Mouse (Mus musculus): ENCODE results near the gene Gon7. TPM values are rescaled to one million over a fixed set of nuclear protein-coding genes. Genes with fewer than 3 reads are reported as not detected.
A peak's percentile ranks its signal among the peaks of the same experiment; 100 is the strongest.

The Gon7 gene
- polyA plus RNA-seq (2016; fragmentation: Nextera tagmentation; extraction: Ambion mirVana): 39.9 and 46.3 TPM in 2 replicates

DNA sequence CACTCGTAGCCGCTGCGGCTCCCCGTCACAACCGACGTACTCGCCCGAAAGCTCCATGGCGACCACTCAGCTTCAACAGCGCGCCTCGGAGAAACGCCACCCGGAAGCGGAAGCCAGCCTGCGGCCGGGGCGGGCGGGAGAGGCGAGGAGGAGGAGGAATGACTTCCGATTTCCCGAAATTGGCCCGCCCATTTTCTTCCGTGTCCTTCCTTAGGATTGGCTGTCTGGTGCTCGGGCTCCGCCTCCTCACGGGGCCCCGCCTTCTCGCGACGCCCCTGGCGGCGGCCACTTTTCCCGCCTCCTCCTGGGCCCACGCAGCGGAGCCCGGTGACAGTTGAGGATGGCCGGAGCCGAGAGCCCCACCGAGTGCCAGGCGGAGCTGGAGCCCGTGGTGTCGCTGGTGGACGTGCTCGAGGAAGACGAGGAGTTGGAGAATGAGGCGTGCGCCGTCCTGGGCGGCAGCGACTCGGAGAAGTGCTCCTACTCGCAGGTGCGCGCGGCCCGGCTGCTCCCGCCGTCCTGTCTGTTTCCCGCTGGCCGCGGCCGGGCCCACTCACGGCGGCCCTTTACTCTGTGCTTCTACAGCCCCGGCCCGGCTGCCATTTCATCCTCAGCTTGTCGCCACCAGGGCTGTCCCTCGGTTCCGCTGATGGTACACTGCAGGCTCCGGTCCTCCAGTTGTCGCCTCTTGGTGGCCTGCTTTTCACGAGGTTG is at the start of gene Gon7, which contains the start of the genes Gm28051 and Ubr7:
Gene Gon7, minus strand, starts transcription at position 115 of the 714 bp plus-strand sequence.
Gene Gm28051, minus strand, starts transcription at position 77 of the 714 bp plus-strand sequence.
Gene Ubr7, plus strand, starts transcription at position 279 of the 714 bp plus-strand sequence.
- Histone ChIP-seq H3K9me3 (no peaks in the 10 kb centered on the region), H3K27me3 (no peaks in the 10 kb centered on the region), H3K36me3 (peaks cover 22% of the 10 kb centered on the region), H3K9ac (replicated peaks) (peak within 1 kb of the TSS; percentile 77), H3K4me1 (replicated peaks) (peaks cover 20% of the 10 kb centered on the region), H3K27ac (peak within 1 kb of the TSS; percentile 91), H3K4me2 (peak within 1 kb of the TSS; percentile 86), H3K4me3 (replicated peaks) (peak within 1 kb of the TSS; percentile 79)
- peak; percentile 93 for ATAC-seq (ENCODE audit: insufficient number of reproducible peaks, insufficient read depth, low FRiP score, low TSS enrichment, low read depth)
- under 1% methylated on average over 73 of the region's 73 CpGs for WGBS

DNA sequence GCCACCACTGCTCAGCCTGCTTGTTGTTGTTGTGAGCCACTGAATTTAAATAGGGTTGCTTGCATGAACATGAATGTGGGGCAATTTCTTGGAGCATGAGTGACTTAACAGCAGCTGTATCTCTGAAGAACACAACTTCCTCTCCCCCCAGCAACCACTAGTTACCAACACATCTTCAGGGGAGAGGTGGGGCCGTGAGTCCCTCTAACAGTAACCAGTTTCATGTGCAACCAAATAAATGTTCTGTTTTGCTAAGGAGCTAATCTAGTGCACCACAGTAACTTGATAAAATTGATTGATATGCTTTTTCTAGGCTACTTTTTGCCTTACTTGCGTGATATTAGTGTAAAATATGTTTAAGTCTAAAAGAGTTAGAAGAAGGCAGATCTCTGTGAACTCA is 41.9 kb upstream of the Gon7 start:
- ATAC-seq (ENCODE audit: insufficient number of reproducible peaks, insufficient read depth, low FRiP score, low TSS enrichment, low read depth): no peak
- peaks cover 26% of the 10 kb centered on the region for H3K36me3 ChIP-seq
- no peak overlapping the region for H3K9ac ChIP-seq (replicated peaks)
- H3K27me3 ChIP-seq: no peaks in the 10 kb centered on the region
- H3K27ac ChIP-seq: no peak overlapping the region
- WGBS: 98% methylated on average over 2 of the region's 2 CpGs
- H3K4me2 ChIP-seq: no peak overlapping the region
- no peak overlapping the region for H3K4me3 ChIP-seq (replicated peaks)
- no peaks in the 10 kb centered on the region for H3K9me3 ChIP-seq
- H3K4me1 ChIP-seq (replicated peaks): no peaks in the 10 kb centered on the region

DNA sequence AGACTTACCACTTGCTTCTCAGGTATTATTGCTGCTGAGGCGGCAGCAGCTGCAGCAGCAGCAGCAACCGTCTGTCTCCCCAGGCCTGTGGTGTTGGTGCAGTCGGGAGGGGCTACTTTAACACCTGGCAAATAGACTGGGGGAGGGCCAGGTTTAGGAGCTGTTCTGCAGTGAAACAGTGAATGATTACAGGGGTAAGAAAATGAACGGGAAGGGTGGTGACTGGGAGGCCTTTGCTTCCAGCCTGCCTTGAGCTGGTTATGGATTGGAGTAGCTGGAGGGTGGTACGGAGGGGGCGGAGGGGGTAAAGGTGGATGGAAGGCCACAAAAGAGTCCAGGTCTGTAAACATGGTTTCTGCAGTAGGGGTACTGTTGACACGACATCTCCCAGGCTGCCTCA is 30.3 kb upstream of the Gon7 start:
- no peak overlapping the region for H3K4me2 ChIP-seq
- no peaks in the 10 kb centered on the region for H3K27me3 ChIP-seq
- H3K36me3 ChIP-seq: peaks cover 92% of the 10 kb centered on the region
- WGBS: 80% methylated on average over 7 of the region's 7 CpGs
- H3K9me3 ChIP-seq: no peaks in the 10 kb centered on the region
- H3K4me3 ChIP-seq (replicated peaks): no peak overlapping the region
- H3K9ac ChIP-seq (replicated peaks): no peak overlapping the region
- no peak overlapping the region for H3K27ac ChIP-seq
- no peak for ATAC-seq (ENCODE audit: insufficient number of reproducible peaks, insufficient read depth, low FRiP score, low TSS enrichment, low read depth)
- H3K4me1 ChIP-seq (replicated peaks): no peaks in the 10 kb centered on the region

DNA sequence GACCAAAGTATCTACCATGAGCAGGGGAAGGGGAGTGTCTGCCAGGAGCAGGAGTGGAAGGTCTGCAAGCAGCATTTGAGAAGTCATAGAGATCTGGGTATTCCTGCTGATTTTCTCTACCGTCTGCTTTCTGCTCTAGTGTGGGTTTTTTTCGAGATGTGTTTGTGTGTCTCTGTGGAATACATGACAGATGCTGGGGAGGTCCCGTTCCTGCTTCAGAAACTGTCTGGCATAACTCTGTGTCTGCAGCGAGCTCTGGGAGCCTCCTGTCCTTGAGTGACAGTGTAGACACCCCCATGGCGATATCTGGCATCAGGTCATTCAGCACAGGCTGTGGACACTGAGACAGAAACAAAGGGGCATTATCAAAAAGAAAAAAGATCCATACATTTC is 28.0 kb upstream of the Gon7 start:
- no peak overlapping the region for H3K4me2 ChIP-seq
- H3K9ac ChIP-seq (replicated peaks): no peak overlapping the region
- peaks cover 86% of the 10 kb centered on the region for H3K36me3 ChIP-seq
- no peaks in the 10 kb centered on the region for H3K27me3 ChIP-seq
- H3K9me3 ChIP-seq: no peaks in the 10 kb centered on the region
- ATAC-seq (ENCODE audit: insufficient number of reproducible peaks, insufficient read depth, low FRiP score, low TSS enrichment, low read depth): no peak
- no peak overlapping the region for H3K27ac ChIP-seq
- WGBS: 89% methylated on average over 5 of the region's 5 CpGs
- no peak overlapping the region for H3K4me3 ChIP-seq (replicated peaks)
- no peaks in the 10 kb centered on the region for H3K4me1 ChIP-seq (replicated peaks)

DNA sequence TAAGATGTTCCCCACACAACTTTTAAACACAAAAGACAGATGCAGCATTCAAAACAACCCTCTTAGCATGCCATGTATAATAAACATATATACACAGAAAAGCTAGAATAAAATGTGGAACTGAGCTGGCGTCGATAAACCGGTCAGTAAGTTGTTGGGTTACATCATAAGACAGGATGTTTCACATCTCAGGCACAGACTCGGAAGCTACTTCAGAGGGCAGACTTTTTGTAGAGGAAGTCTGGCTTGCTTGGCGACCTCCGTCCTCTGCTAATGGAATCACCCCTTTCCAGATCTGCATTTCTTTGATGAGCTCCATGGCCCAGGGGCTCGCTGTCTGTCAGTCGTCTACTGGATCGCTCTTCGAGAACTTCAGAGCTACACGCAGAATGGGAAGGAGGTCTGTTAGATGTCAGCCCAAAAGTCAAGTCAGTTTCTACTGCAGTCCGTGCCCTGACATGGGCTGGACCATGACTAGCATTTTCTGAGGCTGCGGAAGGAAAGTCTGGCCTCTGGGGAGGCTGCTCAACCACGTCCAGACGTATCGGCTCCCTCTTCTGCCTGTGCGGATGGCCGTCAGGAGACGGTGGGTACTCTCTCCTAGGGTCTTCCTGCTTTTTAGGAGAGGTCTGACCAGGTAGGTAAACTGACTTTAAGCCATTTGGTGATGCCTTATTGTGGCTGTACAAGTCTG is 27.4 kb upstream of the Gon7 start:
- Histone ChIP-seq H3K9ac (replicated peaks) (no peak overlapping the region), H3K27ac (no peak overlapping the region), H3K4me2 (no peak overlapping the region), H3K4me1 (replicated peaks) (no peaks in the 10 kb centered on the region), H3K9me3 (no peaks in the 10 kb centered on the region), H3K4me3 (replicated peaks) (no peak overlapping the region), H3K36me3 (peaks cover 80% of the 10 kb centered on the region), H3K27me3 (no peaks in the 10 kb centered on the region)
- WGBS: 86% methylated on average over 19 of the region's 19 CpGs
- no peak for ATAC-seq (ENCODE audit: insufficient number of reproducible peaks, insufficient read depth, low FRiP score, low TSS enrichment, low read depth)

DNA sequence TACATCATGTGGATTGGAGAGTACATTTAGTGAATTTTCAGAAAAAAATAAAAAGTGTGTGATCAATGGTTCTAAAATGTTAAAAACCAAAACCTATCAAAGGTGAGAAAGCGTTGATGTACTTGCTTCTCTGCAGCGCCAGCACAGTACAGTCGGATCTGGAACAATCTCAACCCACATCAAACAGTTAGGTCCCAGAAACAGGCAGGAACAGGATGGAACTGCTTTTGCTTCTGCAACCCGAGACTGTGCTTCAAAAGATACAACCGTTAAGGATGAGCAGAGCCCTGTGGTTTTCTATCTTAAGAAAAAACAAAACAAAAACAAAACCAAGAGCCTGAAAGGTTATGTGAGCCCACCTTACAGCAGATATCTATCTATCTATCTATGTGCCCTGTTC is 25.2 kb upstream of the Gon7 start:
- H3K4me3 ChIP-seq (replicated peaks): no peak overlapping the region
- no peaks in the 10 kb centered on the region for H3K4me1 ChIP-seq (replicated peaks)
- H3K9me3 ChIP-seq: no peaks in the 10 kb centered on the region
- 89% methylated on average over 5 of the region's 5 CpGs for WGBS
- no peak overlapping the region for H3K4me2 ChIP-seq
- no peak overlapping the region for H3K27ac ChIP-seq
- H3K27me3 ChIP-seq: no peaks in the 10 kb centered on the region
- H3K36me3 ChIP-seq: peaks cover 64% of the 10 kb centered on the region
- H3K9ac ChIP-seq (replicated peaks): no peak overlapping the region
- ATAC-seq (ENCODE audit: insufficient number of reproducible peaks, insufficient read depth, low FRiP score, low TSS enrichment, low read depth): no peak

DNA sequence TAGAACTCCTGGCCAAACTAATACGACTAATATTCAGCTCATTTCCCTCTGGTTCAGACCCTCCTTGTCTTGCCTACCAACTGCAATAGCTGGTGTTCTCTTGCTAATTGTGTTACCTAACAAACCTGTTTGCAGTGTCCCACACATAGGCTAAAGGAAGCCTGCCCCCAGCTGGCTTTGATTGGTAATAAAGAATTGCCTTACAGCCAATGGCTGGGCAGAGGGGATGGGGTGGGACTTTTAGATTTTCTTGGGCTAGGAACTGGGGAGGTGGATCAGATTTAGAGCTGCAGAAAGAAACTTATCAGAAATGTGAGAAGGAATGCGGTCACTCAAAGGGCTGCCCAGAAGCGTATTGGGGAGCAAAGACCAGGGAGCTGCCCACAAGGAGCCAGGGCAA is 21.8 kb upstream of the Gon7 start:
- H3K27me3 ChIP-seq: no peaks in the 10 kb centered on the region
- H3K4me2 ChIP-seq: no peak overlapping the region
- no peak for ATAC-seq (ENCODE audit: insufficient number of reproducible peaks, insufficient read depth, low FRiP score, low TSS enrichment, low read depth)
- H3K4me1 ChIP-seq (replicated peaks): no peaks in the 10 kb centered on the region
- peaks cover 66% of the 10 kb centered on the region for H3K36me3 ChIP-seq
- no peak overlapping the region for H3K4me3 ChIP-seq (replicated peaks)
- no peaks in the 10 kb centered on the region for H3K9me3 ChIP-seq
- H3K9ac ChIP-seq (replicated peaks): no peak overlapping the region
- 43% methylated on average over 3 of the region's 3 CpGs for WGBS
- no peak overlapping the region for H3K27ac ChIP-seq

DNA sequence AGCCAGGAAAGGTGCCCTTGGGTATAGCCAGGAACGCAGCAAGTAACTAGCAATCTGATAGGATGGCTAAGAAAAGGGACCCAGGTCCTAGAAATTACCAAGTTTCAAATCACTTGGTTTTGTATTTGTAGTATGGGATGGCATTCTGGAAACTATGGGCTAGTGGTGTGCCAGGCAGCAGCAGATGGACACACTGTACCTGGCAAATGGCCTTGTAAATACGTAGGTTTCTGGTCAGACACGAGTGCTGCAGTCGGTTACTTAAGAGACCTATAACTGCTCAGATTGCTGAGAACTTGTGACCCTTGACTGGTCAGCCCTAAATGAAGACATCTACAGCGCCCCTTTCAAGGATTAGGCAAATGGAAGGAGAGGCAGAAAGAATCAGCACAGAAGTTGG is 20.5 kb upstream of the Gon7 start:
- ATAC-seq (ENCODE audit: insufficient number of reproducible peaks, insufficient read depth, low FRiP score, low TSS enrichment, low read depth): no peak
- H3K36me3 ChIP-seq: peaks cover 65% of the 10 kb centered on the region

DNA sequence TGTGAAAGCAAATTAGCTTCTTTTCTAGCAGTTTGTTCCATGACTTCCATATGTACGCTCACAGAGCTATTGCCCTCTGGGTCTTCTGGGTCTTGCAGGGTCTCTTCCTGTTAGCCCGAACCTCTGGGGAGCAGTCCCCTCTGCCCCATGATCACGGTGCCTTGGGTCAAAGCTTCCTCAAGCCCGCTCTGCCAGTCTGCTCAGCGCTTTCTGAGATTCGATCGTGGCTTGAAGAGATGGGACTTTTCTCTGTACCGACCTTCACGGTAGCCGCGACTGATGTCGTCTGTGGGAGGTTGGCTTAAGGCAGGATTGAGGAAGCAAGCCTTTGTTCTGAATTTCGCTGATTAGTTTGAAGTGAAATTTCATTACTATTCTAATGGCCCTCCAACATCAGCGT is 18.4 kb upstream of the Gon7 start:
- H3K4me1 ChIP-seq (replicated peaks): no peaks in the 10 kb centered on the region
- H3K4me3 ChIP-seq (replicated peaks): no peak overlapping the region
- H3K27ac ChIP-seq: no peak overlapping the region
- H3K27me3 ChIP-seq: no peaks in the 10 kb centered on the region
- ATAC-seq (ENCODE audit: insufficient number of reproducible peaks, insufficient read depth, low FRiP score, low TSS enrichment, low read depth): no peak
- peaks cover 70% of the 10 kb centered on the region for H3K36me3 ChIP-seq
- WGBS: 94% methylated on average over 14 of the region's 14 CpGs
- 0 out of 2 replicates have a peak, but pooled peaks cover 6% of the 10 kb centered on the region for H3K9me3 ChIP-seq
- H3K9ac ChIP-seq (replicated peaks): no peak overlapping the region
- H3K4me2 ChIP-seq: no peak overlapping the region

More for the DNA sequence above, 20.5 kb upstream of the Gon7 start:
- H3K27ac ChIP-seq: no peak overlapping the region
- H3K9me3 ChIP-seq: no peaks in the 10 kb centered on the region
- no peaks in the 10 kb centered on the region for H3K27me3 ChIP-seq
- no peak overlapping the region for H3K4me3 ChIP-seq (replicated peaks)
- 87% methylated on average over 5 of the region's 5 CpGs for WGBS
- H3K4me1 ChIP-seq (replicated peaks): no peaks in the 10 kb centered on the region
- no peak overlapping the region for H3K4me2 ChIP-seq
- H3K9ac ChIP-seq (replicated peaks): no peak overlapping the region

DNA sequence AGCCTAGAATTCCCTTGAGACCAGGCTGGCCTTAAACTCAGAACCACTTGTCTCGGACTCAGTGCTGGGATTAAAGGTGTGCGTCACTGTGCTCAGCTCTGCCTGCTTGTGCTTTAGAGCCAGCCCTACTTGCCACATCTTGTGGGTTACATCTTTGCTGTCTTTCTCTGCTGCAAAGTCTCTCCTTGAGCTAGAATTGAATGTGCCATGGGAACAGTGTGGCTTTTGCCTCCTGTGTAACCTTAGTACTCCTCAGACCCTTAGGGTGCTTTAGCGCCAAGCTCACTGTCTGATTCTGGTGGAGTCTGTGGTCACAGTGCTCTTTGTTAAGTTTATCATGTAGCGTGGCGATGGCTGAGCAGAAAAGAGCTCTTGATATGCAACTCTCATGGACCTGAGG is 15.1 kb upstream of the Gon7 start:
- no peak overlapping the region for H3K27ac ChIP-seq
- no peaks in the 10 kb centered on the region for H3K27me3 ChIP-seq
- H3K9me3 ChIP-seq: 0 out of 2 replicates have a peak, but pooled peaks cover 6% of the 10 kb centered on the region
- peaks cover 95% of the 10 kb centered on the region for H3K36me3 ChIP-seq
- 95% methylated on average over 5 of the region's 5 CpGs for WGBS
- no peak for ATAC-seq (ENCODE audit: insufficient number of reproducible peaks, insufficient read depth, low FRiP score, low TSS enrichment, low read depth)
- H3K4me2 ChIP-seq: no peak overlapping the region
- H3K4me3 ChIP-seq (replicated peaks): no peak overlapping the region
- no peaks in the 10 kb centered on the region for H3K4me1 ChIP-seq (replicated peaks)
- H3K9ac ChIP-seq (replicated peaks): no peak overlapping the region

DNA sequence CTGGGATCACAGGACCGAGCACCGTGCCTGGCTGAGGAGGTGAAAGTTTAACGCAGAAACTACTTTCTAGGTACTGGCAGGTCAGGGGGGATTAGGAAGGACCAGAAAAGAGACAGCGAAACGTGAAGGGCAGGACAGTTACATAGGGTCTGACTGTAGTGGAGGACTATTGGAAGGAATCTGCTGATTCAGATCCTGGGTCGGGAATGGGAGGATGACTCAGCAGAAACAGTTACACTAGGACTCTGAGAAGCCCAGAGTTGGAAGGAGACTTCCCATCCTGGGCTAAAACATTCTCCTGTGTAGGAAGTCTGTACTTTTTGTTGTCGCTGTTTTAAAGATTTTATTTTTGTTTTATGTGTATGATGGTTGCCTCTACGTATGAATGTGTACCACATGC is 14.0 kb upstream of the Gon7 start:
- 92% methylated on average over 8 of the region's 8 CpGs for WGBS
- peaks cover 95% of the 10 kb centered on the region for H3K36me3 ChIP-seq
- no peak for ATAC-seq (ENCODE audit: insufficient number of reproducible peaks, insufficient read depth, low FRiP score, low TSS enrichment, low read depth)

More for the DNA sequence above, 14.0 kb upstream of the Gon7 start:
- no peak overlapping the region for H3K4me2 ChIP-seq
- 0 out of 2 replicates have a peak, but pooled peaks cover 6% of the 10 kb centered on the region for H3K9me3 ChIP-seq
- no peak overlapping the region for H3K4me3 ChIP-seq (replicated peaks)
- H3K9ac ChIP-seq (replicated peaks): no peak overlapping the region
- no peaks in the 10 kb centered on the region for H3K27me3 ChIP-seq
- no peaks in the 10 kb centered on the region for H3K4me1 ChIP-seq (replicated peaks)
- H3K27ac ChIP-seq: no peak overlapping the region

Data from limb, embryonic 12.5 days (tissue).